Mouse (Mus musculus): ENCODE data around the gene Swi5.

Gene Swi5

DNA sequence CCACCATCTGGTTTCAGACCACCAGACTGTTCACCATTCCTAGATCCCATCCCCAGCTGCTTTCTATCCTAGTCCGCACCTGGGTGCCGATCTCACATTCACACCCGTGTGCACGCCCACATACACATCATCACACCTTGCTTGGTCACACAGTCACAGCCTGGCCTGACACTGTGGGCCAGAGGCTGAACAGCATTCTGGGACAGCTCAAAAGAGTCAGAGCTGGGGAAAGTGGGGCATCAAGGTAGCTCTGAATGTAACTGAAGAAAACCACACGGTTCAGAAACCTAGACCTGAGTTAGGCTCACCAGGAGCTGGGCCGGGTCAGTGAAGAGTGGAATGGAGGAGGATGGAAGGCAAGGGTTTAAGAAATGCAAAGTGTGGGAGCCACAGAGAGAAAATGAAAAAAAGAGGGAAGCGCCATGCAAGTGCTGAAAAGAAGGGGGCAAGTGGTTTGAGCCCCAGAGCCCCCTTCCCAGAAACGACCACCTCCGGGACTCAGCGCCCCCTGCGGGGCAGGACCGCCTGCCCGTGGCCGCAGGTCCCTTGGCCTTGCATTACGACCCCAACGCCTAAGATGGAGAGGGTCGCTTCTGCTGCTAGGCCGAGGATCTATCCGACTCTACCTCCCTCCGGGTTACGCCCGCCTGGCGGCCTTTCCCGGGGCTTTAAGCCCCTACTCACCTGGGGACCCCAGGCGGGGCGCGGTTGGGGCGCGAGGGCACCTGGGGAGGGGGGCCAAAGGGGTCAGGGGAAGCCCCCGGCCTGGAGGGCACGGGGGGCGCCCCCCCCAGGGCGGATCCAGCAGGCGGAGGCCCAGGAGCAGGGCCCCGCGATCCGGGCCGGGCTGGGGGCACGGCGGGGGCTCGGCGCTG, 23.8 kb upstream of the Swi5 start:
- peak in 1 of 2 experiments; percentile 22 for DNase-seq

DNA sequence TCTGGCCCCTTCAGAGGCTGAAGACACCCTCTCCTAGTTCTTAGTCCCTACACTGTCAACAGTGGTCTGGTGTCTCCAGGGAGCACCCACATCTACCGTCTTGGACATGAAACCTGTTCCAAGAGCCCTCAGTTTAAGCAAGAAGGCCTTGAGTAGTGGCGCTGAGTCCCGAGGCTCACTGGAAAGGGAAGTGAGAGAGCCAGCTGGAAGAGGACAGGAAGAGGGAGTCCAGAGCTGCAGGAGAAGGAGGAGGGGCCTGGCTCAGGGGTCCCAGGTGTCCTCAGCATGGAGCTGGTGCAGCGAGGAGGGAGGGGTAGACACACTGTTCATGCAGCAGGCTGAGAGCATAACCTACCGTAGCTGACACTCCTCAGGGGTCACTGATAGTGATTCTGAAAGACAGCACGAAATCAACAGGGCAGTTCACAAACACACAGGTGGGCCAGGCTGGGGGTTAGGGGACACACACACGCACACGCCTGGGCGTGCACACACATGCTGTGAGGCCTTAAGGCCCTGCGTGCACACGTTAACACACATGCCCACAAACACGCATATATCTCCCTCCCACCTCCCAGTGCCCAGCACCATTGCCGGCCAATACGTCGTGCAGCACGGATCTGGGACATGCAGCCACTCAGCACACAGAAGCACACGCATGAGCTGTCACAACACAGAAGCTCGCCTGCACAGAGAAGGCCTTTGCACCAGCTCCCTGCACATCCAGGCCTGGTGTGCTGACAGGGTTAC, 22.4 kb upstream of the Swi5 start:
- peak in 1 of 2 experiments; percentile 5 for DNase-seq

DNA sequence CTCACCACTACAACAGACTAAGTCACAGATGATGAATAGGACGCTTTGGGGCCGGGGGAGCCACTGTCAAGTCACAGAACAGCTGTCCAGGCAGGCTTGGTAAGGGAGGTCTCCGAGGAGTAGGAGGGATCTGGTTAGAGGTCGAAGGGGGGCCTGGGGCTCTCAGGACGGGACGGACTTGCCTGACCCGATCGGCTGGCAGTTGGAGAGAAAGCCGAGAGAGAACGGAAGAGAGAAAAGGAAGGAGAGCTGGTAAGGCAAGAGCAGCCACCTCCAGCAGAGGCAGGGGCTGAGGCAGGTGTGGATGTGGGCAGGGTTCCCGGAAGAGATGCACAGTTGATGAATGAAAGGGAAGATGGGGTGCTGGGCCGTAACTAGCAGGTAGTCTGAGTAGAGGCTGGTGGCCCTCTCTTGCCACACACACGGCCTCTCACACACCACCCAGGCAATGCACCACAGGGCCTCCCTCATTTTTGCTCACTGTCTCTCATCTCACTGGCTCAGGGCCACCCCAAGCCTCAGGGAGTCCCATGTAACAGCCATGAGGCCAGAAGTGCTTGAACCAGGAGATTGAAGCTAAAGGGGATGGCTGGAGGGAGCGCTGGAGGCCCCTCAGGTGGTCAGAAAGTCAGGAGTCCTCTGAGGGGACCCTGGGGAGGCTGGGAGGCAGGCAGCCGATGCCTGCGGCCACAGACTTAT, 21.1 kb upstream of the Swi5 start:
- DNase-seq = no peak

DNA sequence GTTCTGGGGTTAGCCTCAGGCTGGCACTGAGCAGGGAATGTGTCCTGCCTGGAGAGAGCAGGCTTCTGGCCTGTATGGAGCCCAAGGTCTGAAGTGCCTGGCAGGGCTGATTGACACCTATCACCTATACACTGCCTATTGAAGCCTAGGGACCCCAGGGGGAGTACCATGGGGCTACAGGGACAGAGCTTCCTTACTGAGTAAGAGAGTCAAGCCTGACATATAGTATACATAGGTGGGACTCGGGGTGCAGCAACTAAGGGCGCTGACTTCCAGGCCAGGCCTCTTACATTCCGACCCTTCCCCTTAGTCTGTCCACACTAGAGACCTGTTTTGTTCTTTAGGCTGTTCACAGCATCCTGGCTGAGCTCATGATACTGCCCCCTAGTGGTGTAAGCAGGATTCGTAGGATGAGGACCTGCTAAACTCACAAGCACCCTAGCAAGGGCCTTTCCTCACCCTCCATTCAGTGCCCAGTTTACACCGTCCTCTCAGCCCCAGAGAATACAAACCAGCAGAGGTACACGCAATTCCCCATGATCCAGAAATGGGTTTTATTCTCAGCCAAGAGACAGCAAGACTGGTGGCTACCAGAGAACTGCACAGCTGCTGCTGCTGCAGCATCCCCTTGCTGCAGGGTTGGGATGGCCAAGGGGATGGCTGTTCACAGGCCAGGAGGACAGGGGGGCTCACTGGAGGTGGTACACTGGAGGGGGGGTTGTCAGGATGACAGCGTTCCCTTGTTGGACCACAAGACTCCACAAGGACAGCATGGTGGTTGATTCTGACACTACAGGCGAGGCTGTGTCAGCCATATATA, 20.3 kb upstream of the Swi5 start:
- DNase-seq = peak; percentile 84 to 88

DNA sequence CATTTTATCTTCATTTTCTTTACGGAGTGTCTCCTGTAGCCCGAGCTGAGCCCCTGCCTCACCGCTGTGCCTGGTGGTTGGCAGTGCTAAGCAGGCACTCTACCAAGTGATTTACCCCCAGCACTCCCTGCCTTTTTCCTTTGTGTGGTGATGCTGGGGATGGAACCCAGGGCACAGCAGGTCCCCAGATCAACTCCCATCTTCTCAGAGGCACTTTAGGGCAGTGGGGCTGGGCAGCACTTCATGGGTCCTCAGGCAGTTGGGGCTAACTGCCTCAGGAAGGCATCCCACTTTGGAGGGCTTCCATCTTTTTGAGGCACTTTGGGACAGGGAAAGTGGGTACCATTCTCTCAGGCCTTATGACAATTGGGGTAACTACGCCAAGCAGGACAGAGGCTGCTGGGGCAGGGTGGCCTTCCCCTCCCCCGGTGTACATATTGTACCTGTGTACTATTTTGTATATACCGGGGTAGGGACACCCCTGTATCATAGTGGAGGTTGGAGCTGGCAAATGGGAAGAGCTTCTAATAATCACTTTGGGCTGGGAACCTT, 19.4 kb upstream of the Swi5 start:
- DNase-seq = no peak

DNA sequence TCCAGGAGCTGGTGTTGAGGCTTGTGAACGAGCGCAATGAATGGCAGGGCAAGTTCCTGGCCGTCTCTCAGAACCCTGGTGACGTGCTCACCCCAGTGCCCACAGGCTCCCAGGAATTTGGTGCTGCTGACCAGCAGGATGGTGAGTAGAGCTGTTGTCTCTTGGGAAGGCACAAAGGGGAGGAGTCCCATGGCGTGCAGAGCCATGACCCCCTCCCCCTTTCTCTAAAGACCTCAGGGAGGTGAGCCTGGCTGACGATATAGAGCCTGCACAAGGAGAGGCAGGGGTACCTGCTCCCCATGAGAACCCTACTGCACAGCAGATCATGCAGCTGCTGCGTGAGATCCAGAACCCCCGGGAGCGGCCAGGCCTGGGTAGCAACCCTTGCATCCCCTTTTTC, 18.3 kb upstream of the Swi5 start:
- no peak for DNase-seq

DNA sequence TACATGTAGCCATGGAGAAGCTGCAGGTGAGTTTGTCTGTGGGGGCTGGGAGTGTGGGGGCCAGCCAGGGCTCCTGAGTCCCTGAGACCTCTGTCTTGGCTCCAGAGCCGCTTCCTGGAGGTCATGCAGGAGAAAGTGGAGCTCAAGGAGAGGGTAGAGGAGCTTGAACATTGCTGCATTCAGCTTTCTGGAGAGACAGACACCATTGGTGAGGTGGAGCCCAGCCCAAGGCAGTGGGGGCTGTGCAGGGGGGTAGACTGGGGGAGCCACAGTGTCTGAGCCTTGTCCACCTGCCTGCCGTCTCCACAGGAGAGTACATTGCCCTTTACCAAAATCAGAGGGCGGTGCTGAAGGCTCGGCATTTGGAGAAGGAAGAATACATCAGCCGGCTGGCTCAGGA, 17.8 kb upstream of the Swi5 start:
- no peak for DNase-seq

DNA sequence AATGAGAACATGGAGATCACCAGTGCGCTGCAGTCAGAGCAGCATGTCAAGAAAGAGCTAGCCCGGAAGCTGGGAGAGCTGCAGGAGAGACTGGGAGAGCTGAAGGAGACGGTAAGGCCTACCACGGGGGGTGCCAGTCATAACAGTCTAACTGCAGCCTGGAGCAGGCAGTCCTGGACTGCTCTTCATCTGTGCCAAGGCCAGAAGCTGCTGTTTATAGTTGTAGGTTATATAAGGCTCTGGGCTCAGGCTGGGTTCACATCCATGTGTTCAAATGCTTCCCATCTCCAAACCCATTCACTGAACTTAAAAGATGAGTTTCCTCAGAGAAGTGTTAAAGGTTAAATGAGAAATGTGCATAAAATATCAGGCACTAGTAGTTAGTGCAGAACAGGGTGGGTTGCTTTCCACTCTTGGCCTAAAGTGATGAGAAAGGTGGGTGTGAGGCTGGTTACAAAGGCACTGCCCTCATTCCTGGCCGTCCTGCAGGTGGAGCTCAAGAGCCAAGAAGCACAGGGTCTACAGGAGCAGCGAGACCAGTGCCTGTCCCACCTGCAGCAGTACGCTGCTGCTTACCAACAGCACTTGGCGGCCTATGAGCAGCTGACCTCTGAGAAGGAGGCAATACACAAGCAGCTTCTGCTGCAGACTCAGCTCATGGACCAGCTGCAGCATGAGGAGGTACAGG, 16.4 kb upstream of the Swi5 start:
- DNase-seq = peak; percentile 79 to 84

DNA sequence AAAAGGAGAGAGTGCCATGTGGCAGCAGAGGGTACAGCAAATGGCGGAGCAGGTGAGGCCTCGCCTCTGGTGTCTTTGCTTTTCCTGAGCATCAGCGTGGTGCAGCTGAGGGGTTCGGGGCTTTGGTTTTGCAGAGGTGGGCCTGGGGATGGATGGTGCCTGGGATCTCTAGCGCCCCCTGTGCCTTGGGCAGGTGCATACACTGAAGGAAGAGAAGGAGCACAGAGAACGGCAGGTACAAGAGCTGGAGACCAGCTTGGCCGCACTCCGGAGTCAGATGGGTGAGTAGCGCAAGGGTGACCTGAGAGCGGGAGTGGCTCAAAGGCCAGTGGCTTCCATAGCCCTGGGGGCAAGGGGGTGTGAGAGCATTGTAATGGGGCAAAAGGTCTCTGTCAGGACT, 15.1 kb upstream of the Swi5 start:
- no peak for DNase-seq

DNA sequence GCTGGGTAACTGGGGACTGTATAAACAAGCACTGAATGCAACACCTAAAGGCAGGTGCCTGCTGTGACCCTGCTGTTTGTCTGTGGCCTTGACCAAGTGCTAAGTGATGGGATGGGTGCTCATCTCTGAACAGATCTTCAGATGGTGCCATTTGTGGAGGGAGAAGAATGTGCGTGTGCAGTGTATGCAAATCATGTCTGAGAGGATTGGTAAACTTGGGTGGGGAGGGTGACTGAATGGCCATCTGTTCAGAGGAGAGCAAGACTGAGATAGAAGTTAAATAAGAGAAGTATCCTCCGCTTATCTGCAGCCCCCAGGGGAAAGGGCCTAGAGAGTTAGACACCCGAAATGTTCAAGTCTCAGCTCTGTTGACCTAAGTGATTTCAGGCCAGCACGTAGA, 11.6 kb upstream of the Swi5 start:
- no peak for DNase-seq

DNA sequence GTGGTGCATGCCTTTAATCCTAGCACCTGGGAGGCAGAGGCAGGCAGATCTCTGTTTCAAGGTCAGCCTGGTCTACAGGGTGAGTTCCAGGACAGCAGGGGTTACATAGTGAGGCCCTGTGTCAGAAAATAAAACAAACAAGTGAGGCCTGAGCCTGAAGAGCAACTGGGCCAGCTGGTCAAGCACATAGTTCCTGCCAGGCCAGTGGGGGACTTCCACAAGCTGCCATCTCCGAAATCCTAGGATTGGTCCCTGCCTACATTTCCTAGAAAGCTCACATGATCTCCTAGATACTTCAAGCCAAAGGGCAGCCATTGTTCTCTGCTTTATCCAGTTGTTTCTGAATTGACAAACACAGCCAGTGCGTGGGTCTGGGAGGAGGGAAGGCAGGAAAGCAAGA, 8.0 kb upstream of the Swi5 start:
- peak in 1 of 2 experiments; percentile 29 for DNase-seq

DNA sequence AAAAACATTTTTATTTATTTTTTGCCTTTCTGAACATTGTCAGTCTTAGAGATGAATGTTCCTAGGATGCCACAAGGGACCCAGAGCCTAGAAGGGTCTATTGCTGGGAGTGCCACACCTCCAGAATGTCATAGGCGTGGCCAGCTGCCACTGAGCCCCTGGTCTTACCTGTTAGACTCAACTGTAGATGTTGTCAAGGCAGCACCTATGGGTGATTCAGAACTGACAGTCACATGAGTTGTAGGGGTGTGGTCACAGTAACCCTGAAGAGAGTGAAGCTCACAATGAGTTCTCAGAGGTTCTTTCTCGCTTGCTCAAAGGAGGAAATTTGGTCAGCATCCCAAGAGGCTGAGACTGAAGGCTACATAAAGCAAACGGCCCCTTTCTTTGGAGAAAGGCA, 7.4 kb upstream of the Swi5 start:
- no peak for DNase-seq

DNA sequence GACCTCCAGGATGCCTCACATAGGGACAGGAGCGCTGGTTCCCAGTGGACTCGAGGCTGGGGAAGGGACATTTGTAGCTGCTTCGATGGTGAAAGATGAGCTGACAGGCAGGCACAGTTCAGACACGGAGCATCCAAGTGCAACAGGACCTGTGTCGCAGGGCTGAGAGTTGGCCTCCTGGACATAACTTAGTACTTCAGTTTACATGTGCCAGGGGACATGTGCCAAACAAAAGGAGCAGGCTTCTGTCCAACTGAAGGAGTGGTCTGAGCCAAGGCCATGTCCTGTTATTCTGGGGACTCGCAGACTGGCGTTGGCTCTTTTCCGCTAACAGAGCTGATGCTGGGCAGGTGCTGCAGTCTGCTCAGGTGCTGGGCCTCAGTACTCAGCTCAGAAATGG, 6.5 kb upstream of the Swi5 start:
- DNase-seq = peak; percentile 73 to 80

DNA sequence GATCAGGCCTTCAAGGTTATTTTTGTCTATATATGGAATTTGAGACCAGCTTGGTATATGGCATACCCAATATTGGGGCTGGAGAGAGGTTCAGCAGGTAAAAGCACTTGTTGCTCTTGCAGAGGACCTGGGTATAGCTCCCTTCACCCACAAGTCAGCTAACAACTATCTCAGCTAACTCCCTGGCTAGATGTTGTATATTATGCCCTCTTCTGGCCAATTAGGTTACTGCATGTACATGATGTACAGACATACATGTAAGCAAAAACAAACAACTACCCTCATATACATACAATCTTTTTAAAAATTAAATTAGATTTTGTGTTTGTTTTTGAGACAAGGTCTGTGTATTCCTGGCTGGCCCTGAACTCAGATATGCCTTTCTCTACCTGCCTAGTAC, 1.7 kb upstream of the Swi5 start:
- DNase-seq = peak; percentile 17 to 46

DNA sequence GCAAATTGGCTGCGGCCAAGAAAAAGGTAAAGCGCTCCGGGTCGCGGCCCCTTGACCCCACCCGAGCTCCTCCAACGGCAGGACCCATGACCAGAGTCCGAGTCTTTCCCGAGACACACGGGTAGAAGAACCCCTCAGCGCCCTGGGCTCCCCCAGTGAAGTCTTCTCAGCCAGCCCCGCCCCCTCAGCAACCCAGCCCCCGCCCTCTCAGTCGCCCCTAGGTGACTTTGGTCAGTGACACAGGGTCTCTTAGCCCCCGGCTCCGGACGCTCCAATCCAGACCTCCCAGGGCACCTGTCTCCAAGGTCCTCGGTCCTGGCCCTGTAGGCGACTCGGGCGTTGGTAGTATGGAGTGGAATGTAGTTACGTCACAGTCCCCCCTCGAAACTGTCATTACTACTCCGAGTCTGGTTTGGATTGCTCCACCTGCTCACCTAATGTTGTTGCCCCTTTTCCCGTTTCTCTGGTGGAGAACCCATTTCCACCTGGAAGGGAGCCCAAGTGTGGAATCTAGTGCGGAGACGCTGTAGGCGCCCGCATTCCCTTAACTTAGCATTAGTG, 576 bp upstream of the Swi5 start:
- DNase-seq = peak; percentile 56 to 57

DNA sequence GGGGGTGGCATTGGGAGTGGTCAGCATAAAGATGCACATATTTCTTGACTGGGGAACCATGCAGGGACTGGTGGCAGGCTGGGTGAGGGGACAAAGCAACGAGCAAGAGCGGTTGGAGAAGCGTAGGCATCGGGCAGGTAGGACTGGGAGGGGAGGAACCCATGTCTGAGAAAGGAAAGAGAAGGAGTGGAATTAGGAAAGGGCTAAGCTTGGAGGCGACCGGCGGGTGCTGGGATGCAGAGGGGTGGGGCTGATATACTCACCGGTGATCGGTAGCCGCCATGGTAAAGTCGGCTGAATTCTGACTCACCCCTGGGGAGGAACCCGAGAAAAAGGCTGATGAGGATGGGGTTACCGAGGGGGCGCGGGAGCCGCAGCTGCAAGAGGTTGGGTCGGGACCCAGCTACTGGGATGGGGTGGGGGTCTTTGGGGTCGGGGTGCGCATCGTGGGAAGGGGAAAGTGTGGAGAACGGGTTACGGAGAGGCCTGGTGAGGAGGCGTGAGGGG, 488 bp downstream of the Swi5 start, which contains the start of gene Golga2:
Gene Golga2 (plus strand): TSS at position 51 of the 507 bp plus-strand sequence.
- DNase-seq = no peak

DNA sequence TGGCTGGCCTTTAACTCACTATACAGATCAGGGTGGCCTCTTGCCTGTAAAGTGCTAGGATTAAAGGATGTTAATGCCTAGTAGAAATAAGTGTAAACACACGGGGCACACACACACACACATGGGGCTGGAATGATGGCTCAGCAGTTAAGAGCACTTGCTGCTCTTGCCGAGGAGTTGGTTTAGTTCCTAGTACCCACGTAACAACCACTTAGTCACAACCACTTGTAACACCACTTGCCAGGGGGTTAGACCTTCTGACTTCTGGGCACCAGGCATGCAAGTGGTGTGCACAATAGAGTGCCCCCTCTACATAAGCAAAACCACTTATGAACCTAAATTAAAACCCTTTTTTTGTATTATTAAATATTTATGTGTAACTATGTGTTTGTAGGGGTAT, 3.9 kb downstream of the Swi5 start:
- no peak for DNase-seq

DNA sequence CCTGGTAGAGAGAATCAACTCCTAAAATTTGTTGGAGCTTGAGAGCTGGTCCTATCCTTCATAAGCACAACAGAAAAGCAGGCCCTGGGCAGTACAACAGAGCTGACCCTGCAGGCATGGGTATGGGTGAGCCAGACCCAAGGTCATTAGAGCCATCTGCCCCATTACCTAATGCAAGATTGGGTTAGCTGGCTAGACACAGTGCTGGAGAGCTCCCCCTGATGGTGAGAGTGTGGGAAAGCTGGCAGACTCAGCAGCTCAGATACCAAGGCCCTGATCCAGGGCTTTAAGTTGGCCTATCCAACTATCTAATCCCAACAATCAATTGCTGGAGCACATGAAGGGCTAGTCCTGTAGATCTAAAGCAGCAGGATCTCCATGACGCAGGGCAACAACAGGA, 5.1 kb downstream of the Swi5 start:
- DNase-seq = peak; percentile 59 to 75

DNA sequence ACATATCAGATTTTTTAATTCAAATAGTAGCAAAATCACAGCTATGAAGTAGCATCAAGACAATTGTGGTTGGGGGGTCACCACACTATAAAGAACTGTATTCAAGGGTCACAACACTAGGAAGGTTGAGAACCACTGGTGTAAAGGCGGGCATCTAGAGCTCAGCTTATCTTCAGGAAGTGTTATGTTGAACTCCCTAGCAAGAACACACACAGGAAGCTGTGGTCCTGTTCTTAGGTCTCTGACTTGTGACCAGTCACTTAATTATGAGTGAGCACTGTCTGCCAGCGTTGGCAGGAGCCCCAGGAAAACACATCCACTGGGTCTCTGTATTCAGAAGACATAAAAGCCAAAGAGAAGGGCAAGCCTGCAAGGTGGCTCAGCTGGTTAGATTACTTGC, 5.6 kb downstream of the Swi5 start:
- DNase-seq = no peak

DNA sequence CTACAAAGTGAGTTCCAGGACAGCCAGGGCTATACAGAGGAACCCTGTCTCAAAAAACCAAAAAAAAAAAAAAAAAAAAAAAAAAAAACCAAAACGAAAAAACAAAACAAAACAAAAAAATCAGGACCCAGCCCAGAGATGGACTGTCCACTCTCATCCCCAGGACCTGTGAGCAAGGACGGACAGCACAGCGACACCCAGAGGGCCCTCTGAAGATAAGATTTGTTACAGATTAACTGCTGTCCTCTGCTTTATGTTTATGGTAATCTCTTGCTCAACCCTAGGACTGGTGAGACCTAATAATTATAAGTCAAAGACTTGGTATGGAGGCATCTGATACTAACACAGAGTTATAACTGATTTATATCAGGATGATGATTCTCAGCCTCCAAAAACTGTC, 12.1 kb downstream of the Swi5 start:
- no peak for DNase-seq

DNA sequence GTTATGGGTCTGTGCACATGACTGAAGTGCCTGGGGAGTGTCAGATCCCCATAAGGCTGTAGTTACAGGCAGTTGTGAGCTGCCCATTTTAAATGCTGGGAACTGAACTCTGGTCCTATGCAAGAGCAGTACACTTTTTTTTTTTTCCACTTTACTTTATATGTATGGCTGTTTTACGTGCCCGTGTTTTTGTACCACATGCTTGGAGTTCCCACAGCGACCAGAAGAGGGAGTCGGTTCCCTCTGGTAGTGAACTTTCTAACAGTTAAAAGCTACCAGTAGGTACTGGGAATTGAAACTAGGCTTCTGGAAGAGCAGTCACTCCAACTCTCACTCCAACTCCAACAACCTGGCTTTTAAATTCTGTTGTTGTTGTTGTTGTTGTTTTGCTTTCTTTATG, 27.2 kb downstream of the Swi5 start:
- peak; percentile 65 to 75 for DNase-seq

Measured in cerebellum, postnatal 14 days (tissue).